Mouse (Mus musculus): ENCODE measurements around the gene Crygd.
"Not testable (repeated sequence)": the region's sequence is repeated elsewhere in the genome, so short reads cannot be mapped to it uniquely, and the experiment has no call there.

The Crygd gene

DNA sequence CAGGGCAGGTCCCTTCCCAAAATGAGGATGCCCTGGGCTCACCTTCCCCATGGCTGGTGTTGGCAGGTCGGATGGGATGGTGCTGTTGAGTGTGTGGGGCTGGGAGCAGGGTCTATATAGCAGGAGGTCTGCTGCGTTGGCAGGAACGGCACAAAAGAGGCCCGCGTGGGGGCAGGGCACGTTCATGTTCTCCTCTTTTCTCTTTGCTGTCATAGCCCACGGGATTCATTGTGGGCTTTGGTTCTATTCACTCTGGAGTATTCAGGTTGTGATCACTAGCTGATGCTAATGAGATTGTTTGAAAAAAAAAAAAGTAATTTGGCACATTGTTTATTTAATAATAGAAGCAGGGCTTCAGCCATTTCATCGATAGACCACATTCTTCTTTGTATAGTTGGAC, at the start of gene Crygd:
Gene Crygd (minus strand): TSS at position 101 of the 400 bp plus-strand sequence.
- no peak for DNase-seq

DNA sequence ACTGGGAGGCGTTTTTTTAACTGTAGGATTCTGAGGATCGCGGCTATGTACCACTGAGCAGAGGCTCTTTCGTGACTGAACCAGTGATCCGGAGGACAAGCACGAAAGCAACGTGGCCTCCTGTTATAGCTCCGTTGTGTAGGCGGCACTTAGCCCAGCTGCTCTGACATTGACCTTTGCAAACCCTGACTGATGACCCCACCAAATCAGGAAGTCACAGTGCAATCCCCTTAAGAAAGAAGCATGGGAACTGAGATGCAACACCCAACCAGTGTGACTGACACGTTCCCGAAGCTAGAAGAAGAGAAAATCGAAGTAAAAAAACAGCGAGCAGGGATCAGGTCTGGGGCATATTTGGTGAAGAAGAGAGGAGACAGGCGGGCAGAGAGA, 49.5 kb upstream of the Crygd start:
- DNase-seq: no peak

DNA sequence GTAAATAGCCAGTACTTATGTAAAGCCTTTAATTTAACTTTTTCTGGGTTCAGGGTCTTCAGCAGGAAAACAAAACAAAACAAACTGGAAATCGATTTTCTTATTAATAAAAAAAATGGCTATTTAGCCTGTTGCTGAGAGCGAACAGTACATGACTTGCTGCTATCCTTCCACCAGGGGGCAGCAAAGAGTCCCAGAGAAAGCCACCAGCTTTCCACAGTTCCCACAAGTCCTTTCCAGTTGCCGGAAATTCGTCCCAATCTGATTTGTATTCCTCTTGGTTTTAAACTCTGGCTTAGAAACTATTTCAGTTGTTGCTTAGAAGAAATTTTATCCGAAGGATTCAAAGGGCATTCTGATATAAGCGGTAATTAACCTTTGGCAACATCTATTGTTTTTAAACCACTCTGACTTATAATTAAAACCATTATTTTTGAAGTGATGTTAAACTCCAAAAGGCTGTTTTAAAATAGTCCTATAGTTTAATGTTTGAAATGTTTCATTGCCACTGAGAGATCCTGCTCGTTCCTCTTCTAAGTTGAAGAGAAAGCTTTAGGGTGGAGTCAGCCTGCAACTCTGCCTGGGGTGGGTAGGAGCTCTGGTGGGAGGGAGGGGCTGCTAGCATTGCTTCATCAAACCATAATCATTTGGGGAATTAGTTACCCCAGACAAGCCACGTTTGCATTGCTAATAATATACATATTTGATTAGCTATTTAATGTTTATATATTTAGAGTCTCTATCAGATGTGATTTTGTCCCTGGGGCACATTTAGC, 49.0 kb upstream of the Crygd start:
- peak; percentile 83 for DNase-seq

DNA sequence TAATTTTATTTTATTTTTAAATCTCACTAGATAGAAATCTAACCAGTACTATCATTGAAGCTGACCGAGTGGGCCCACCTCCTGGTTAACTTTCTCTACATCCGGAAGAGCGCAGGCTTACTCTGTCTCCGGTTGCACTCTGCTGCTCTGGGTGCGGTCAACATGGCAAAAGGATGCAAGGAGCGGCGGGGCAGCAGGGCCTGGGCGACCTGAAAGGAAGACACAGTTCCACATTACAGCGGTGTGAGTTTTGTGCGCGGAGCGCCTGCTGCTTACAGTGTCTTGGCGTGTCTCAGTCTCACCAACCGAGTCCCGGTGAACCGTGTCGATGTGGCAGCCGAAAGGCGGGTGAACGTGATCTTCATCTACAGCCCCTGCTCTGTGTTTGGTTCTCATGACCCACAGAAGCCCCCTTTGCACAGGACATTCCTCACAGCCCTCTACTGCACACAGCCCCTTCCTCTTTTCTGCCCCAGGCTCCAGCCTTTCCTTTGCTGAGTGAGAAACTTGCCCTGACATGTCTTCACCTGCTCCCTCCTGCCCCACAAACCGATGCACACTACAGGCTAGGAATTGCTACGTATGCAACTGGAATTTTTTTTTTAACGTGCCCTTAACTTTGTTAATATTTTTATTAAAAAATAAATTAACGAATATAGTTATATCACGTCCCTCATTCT, 46.6 kb upstream of the Crygd start:
- DNase-seq: no peak

DNA sequence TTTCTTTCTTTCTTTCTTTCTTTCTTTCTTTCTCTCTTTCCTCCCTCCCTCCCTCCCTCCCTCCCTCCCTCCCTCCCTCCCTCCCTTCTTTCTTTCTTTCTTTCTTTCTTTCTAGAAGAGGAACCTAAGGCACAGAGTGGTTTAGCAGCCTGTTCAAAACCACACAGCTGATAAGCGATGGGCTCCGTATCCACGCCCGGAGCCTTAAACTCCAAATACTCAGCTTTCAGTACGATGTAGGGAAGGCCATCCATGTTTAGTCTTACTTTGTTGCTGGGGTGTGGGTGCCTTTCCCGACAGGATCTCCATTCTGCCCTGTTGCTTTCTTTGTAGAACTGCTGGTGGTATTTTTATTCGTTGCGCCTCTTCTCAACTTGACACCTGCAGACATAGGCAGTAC, 45.9 kb upstream of the Crygd start:
- DNase-seq: no peak

DNA sequence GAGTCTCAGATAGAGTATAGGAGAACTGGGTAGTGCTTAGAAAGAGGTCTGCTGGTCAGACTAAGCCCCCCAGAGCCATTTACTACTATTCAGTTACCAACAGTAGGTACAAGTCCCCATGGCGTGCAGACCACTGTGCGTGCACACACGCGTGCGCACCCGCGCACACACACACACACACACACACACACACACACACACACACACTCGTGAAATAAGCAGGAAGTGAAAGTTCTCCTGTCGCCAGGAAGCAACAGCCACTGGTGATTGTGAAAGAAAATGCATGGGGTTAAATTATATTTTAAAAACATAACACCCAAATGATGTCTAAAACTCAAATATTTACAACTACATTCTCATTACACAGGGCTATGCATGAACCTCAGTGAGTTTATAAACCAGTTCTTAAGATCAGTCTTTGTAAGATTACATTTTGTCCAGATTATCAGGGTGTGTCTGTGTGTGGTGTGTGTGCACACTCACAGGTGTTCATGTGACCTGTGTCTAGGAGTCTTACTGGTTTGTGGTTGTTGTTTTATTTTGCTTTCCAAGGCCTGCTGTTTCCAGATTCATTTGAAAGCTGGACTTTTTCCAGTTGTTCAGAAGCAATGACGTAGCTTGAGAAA, 44.5 kb upstream of the Crygd start:
- DNase-seq: no peak

DNA sequence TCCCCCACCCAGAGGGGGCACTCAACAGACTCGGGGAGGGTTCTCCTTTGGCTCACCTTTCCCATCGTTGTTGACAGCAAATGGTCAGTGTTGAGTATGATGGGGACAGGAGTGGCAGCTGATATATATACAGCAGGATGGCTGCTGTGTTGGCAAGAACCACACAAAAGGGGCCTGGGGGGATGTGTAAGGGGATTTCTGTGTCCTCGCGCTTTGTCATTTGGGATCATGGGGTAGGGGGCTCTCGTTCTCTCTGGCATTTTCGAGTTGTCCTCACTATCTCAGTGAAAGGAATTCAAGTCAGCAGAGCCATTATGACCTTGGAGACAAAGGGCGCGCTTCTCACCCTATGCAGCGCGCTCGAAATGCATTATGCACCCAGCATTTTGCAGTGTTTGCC, 40.0 kb upstream of the Crygd start, which contains the start of gene Cryga:
Gene Cryga (minus strand): TSS at position 101 of the 400 bp plus-strand sequence.
- no peak for DNase-seq

DNA sequence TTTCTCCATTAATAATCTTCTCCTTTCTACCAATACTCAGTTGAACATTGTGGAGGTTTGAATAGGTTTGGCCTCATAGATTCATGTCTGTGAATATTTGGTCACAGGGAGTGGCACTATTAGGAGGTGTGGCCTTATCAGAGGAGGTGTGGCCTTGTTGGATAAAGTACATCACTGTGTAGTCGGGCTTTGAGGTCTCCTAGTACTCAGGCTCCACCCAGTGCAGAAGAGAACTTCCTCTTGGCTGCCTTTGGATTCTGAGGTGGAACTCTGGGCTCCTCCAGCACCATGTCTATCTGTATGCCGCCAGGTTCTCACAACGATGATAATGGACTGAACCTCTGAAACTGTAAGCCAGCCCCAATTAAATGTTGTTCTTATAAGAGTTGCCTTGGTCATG, 33.7 kb upstream of the Crygd start:
- DNase-seq: no peak

DNA sequence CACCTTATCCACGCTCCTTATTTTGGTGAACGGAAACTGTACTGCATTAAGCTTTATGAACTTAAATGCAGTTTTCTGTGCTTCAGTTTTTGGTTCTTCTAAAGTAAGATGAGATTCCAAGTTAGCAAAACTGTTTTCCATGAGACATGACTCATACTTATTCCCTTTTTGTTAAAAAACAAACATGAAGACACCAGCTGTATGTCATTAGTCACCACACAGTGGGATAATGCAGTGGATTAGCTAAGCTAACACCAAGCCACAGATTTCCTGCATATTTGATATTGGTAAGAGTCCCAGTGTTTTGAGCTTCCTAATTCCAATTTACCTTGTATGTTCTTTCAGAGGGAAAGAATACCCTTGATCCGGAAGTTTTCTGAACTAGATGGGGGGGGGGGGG, 28.3 kb upstream of the Crygd start:
- DNase-seq: no peak

DNA sequence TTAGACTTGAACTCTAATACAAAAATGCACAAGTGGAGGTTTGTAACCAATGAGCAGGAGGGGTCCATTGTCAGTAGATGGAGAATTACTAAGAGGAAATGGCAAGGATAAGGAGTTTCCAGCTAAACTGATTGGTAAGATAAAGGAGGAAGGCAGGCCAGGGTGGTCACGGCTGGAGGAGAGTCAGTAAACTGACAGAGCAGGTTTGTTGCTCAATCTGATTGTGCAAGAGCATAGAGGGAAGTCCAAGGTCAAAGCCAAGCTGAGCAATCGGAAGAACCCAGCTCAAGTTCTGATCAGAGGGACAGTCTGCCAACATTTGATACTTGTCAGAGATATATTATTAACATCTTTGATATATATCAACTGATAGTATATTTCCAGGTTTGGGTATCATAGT, 27.1 kb upstream of the Crygd start:
- no peak for DNase-seq

DNA sequence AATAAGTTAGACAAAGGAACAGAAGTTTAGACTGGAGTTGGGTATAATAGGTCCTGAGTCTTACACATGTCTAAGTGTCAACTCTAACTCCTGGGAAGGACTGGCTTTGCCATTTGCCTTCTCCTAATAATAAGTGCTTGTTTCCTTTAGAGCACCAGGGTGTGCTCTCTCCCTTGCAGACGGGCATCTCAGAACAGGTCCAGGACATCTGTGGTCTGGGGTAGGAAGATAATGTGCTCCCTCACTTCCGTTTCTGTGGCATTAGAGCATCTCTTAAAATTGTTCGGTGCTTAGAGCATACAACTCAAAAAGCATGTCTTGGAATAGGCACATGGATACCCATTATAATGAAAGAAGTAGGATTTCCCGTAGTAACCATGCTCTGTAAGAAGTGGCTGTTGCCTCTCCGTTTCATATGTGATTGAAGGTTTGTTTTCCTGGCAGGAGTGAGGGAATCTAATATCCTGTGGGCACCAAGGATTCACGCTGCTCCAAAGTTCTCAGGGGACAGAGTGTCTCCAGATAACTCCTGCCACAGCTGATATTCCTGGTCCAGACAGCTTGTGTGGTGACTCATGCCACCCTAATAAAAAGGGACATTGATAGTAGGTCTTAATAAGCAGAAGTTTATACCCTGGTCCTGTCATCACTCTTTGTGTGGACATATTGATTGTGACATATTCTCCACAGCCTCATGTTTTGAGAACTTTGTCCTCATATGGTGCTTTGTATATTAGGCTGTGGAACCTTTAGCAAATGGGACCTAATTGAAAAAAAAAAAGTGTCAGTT, 25.5 kb upstream of the Crygd start:
- DNase-seq: no peak

DNA sequence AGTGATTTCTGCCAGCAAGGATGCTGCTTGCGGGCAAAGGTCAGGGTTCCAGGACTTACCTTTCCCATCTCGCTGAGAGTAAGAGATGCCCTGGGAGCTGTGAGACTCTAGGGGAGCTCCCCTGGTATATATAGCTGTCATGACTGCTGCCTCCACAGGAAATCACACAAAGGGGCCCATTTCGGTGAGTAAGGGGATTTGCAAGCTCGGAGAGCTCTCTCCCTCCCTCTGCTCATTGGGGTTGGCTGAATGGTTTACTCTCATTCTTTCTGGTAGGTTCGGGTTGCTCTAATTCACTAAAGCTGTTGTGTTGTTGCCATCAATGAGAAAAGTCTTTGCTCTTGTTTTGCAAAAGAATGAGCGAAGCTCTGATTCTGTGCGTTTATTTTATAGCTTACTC, 18.9 kb upstream of the Crygd start, which contains the start of gene Crygb:
Gene Crygb (minus strand): TSS at position 101 of the 400 bp plus-strand sequence.
- no peak for DNase-seq

DNA sequence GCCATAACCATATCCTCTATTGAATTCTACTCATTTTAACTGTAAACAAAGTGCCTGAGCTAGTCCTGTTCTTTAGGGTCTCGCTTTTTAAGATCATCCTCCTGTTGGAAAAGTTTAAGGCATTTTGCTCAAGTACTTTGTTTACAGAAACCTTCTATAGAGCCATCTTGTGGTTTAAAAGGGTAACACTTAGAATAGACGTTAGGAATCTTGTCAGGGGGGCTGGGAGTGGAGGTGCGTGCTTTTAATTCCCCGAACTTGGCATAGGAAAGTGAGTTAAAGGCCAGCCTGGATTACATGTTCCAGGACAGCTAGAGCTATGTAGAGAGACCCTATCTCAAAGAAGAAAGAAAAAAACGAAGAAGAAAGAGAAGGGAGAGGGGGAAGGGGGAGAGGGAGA, 12.4 kb upstream of the Crygd start:
- DNase-seq: no peak

DNA sequence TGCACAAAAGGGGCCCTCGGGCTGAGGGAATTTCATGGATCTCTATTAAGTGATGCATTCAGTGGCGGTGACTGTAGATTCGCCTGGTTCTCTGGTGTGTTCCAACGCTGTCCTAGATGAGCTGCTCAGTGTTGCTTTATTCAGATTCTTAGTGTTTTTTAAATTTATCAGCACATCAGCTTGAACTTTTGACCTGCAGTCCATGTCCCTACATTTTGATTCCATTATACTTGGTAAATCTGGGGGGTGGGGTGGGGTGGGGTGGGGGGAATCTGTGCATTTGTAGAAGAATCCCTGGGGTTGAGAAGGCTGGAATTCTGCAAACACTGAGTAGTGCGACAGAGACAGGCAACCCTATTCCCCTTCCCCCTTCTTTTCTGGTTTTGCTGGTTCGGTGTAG, 10.3 kb upstream of the Crygd start, which contains the start of gene Crygc:
Gene Crygc (minus strand): TSS at position 101 of the 400 bp plus-strand sequence.
- DNase-seq: no peak

DNA sequence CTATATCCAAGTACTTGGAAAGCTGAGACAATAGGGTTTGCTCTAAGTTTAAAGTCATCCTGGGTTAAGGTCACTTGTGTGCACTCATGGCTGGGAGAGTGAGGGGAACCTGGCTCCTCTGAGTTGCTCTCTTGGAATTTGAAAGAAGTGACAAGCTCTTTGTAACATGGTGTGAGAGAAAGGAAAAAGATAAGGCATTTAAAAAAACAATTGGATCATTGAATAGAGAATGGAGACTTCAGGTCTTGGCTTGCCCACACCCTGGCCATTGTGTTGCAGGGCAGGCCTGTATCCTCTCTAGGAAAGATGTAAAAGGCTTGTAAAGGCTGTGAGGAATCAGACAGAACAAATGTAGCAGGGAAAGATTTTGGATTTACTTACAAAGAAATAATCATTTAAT, 4.6 kb upstream of the Crygd start:
- no peak for DNase-seq

DNA sequence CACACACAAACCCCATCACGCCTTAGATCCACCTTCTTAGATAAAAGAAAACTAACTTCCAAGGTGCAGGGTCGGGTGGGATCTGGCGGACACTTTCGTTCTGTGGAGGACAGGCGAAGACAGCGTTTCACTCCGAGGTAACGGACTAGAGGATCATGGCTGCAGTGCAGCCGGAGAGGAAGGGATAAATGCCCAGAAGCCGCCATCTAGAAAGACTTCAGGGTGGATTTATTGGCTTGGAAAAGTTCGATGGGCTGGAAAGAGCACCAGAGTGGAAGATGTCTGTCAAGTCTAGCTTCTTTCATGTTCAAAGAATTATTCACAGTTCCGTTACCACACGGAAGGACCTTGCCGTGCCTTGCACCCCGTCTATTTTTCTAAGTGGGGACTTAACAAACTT, 949 bp upstream of the Crygd start:
- DNase-seq: no peak

DNA sequence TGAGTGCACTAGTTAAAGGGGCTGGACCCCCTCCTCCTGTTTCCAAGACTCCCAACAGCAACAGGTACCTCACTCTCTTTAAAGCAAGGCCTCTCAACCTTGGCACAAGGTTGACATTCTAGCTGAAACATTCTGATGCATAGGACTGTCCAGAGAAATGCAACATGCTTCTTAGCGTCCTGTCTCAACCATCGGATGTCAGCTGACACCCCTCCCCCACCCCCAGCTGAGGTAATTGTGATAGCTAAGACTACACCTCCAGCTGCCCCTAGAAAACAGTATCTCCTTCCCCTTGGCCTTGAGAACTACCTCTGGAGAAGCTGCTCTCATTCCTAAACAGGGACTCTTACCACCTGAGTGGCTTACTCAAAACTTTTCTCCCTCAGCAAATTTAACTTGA, 11.1 kb downstream of the Crygd start:
- DNase-seq: no peak

DNA sequence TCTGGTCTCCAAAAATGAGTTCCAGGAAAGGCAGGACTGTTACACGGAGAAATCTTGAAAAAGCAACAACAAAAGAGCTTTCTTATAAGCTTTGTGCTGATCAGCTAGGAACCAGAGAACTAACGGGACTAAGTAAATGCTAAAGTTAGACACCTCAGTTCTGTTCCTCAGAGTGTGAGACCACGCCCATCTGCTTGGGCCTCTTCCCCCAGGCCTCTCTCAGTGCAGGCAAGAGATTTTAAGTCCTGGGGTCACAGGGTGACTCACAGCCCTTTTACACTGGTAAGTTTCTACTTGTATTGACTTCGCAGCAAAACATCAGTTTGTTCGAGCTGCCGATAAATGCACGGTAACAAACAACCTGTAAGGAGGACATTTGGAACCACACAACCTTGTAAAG, 11.6 kb downstream of the Crygd start:
- no peak for DNase-seq

DNA sequence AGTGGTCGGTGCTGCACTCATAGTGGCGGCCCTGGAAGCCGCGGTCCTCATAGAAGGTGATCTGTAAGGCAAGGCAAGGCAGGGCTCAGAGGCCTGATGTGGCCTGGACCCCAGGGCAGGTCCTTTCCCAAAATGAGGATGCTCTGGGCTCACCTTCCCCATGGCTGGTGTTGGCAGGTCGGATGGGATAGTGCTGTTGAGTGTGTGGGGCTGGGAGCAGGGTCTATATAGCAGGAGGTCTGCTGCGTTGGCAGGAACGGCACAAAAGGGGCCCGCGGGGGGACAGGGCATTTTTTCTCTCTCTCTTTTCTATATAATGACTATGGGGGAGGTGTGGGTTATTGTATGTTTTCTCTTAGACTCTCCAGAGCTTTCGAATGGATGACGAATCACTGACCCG, 12.3 kb downstream of the Crygd start, which contains the start of gene Cryge:
Gene Cryge (minus strand): TSS at position 198 of the 400 bp plus-strand sequence.
- DNase-seq: not testable (repeated sequence)

DNA sequence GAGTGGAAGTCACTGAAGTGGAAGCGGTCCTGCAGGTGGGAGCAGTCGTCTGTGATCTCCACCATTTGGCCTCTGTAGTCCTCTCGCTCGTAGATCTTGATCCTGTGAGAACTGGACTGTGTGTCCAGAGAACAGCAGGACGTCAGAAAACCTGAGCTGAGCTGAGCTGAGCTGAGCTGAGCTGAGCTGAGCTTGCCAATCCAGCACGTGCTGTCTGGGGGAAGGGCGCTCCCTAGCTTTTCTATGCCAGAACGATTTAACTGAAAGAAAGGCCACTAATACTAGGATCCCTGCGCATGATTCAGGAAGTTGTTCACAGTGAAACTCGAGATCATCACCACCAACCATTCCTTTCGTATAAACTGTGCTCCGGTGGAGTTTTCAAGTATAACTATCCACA, 14.5 kb downstream of the Crygd start:
- DNase-seq: peak; percentile 46

DNA sequence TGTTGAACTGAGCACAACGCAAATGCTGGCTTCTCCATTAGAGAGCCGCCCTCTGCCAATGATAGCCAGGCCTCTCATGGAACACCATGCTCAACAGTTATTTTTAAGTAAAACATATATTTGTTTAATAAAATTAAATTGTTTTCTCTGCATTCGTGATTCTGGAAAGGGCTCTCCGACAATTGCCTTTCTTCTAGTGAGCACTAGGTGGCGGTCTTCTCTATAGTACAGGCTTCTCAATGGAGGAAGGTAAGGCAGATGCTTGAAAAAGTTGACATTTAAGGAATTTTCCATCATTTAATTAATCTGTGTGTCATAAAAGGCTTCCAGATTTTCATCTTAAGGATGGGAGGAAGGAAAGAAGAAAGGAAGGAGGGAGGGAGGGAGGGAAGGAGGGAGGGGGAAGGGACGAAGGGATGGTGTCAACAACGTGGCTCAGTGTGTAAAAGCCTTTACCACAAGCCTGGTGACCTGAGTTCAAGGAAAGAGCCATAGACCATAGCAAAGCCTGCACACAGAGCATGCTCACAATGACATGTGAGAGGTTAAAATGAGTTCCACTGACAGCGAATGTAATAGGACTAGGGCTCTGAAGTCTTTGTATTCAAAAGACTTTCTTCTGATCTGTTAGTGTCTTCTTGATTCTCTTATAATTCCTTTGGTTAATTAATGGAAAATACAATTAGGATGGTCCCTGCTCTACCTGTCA, 16.7 kb downstream of the Crygd start:
- peak; percentile 14 for DNase-seq

DNA sequence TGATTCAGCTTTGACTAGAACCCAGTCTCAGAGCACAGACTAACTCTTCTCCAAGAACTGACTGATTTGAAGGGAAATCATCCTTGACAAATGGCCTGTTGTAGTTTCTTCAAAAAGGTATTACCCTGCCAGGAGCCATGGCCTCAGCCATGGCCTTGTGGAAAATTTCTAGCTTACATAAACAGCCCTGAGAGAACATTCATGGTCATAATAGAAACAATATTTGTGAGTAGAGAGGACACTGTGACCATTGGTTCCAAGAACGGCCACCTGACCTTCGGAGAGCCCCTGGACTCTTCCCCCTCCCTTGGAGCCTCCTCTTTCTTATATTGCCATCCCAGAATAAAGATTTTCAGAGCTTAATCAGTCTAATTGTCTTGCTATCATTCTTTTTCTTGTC, 19.8 kb downstream of the Crygd start:
- no peak for DNase-seq
